Mouse (Mus musculus) stomach, embryonic 14.5 days (tissue): ENCODE data around the gene Pik3cd. TPM values are rescaled to one million over a fixed set of nuclear protein-coding genes. Genes with fewer than 3 reads are reported as not detected.

Source experiments
- ATAC-seq: fragments of 200-750 bp; cut with Nextera tagmentation; 2 replicates; pipeline ENCODE4 v1.8.0; 2017; ENCODE audit warnings: low read depth, moderate TSS enrichment; ENCODE audit not compliant: insufficient number of reproducible peaks, insufficient read depth, low FRiP score
- H3K27ac ChIP-seq: fragments of 300-500 bp; sonication (generic); 2 replicates; pipeline ENCODE4 v1.5.1; 2014; ENCODE audit warnings: mild to moderate bottlenecking, low read length, moderate library complexity, mixed read lengths
- H3K27me3 ChIP-seq: fragments of 300-500 bp; sonication (generic); 2 replicates; pipeline ENCODE4 v1.6.1; 2014; ENCODE audit warnings: low read length, control low read depth, mixed read lengths; ENCODE audit not compliant: control insufficient read depth, insufficient read depth
- H3K36me3 ChIP-seq: fragments of 300-500 bp; sonication (generic); 2 replicates; pipeline ENCODE4 v1.6.1; 2014; ENCODE audit warnings: mild to moderate bottlenecking, control low read depth, low read length, moderate library complexity, mixed read lengths; ENCODE audit not compliant: control insufficient read depth, insufficient read depth
- H3K4me1 ChIP-seq: fragments of 300-500 bp; sonication (generic); 2 replicates; pipeline ENCODE4 v1.6.1; 2014; ENCODE audit warnings: low read length, control low read depth, mixed read lengths; ENCODE audit not compliant: control insufficient read depth, insufficient read depth
- H3K4me2 ChIP-seq: fragments of 300-500 bp; sonication (generic); replicated peaks from 2 replicates; pipeline ENCODE4 v1.6.1; 2014; ENCODE audit warnings: low read depth, low read length, control low read depth
- H3K4me3 ChIP-seq: fragments of 300-500 bp; sonication (generic); 2 replicates; pipeline ENCODE4 v1.5.1; 2014; ENCODE audit warnings: low read depth, low read length, control low read depth
- H3K9ac ChIP-seq: fragments of 300-500 bp; sonication (generic); replicated peaks from 2 replicates; pipeline ENCODE4 v1.6.1; 2014; ENCODE audit warnings: low read depth, mild to moderate bottlenecking, control low read depth, low read length, moderate library complexity, mixed read lengths
- H3K9me3 ChIP-seq: fragments of 300-500 bp; sonication (generic); 2 replicates; pipeline ENCODE4 v1.6.1; 2016; ENCODE audit warnings: low read depth, low read length, control low read depth; ENCODE audit not compliant: control insufficient read depth
- WGBS: fragments of 180-500 bp; shearing (Covaris S2); extraction: QIAGEN DNeasy Blood & Tissue Kit; methylation state at CpG from one replicate; pipeline ENCODE4 v1.1.7; 2014; 5-methylcytosine and 5-hydroxymethylcytosine counted together
- polyA plus RNA-seq: library from polyadenylated mRNA; unstranded; fragments of >200 nt; fragmentation: Nextera tagmentation; extraction: Ambion mirVana; gene quantifications from 2 replicates; pipeline ENCODE4 v1.2.1, GENCODE M21; 2014

Pik3cd gene
- polyA plus RNA-seq, 1 experiment from 2014 or later: 4.8 TPM

- no peaks in the 10 kb centered on the region for H3K27me3 ChIP-seq
- H3K27ac ChIP-seq: no peak overlapping the region
- no peaks in the 10 kb centered on the region for H3K4me1 ChIP-seq
- 89% methylated on average over 4 of the region's 4 CpGs for WGBS
- H3K9ac ChIP-seq: no peak overlapping the region
- H3K9me3 ChIP-seq: no peaks in the 10 kb centered on the region
- no peak overlapping the region for H3K4me2 ChIP-seq
- no peak for ATAC-seq
- H3K4me3 ChIP-seq: no peak overlapping the region
- H3K36me3 ChIP-seq: no peaks in the 10 kb centered on the region
Observed at GRCm38 (mm10) chr4:149654232-149654631, 48.1 kb downstream of the Pik3cd start.

DNA sequence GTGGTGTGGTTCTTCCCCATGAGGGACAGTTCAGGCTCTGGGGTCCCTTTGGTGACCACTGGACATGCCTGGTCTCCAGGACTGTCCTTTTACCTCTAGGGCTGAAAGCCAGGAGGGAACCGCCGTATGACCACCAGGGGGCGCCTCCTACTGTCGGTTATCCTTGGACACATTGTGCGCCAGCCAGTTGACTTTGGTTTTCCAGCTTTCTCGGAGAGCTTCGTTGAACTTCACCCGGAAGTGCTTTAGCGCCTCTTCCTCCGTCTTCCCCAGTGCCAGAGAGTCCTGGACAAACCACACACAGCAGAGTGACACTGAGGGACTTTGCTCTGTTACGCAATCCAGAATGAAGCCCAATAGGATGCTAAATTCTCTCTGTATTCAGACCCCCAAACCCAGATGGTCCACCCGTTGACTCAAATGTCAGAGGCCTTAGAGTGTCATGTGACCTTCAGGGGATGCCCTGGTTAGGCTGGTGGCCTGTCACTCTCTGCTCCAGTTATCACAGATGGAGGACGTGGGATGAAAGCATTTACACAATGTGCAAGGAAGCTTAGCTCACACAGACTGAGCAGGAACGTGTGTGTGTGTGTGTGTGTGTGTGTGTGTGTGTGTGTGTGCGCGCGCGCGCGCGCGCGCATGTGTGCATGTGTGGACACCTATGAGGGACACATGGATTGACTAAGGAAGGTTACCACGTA lies 51.7 kb downstream of the Pik3cd start:
- Histone ChIP-seq H3K27ac (no peak overlapping the region), H3K36me3 (peaks cover 22% of the 10 kb centered on the region; the same call in 1 of the 2 replicates), H3K9ac (no peak overlapping the region), H3K9me3 (no peaks in the 10 kb centered on the region), H3K4me1 (no peaks in the 10 kb centered on the region), H3K4me2 (no peak overlapping the region), H3K27me3 (no peaks in the 10 kb centered on the region), H3K4me3 (no peak overlapping the region)
- no peak for ATAC-seq
- WGBS: 65% methylated on average over 24 of the region's 24 CpGs

DNA sequence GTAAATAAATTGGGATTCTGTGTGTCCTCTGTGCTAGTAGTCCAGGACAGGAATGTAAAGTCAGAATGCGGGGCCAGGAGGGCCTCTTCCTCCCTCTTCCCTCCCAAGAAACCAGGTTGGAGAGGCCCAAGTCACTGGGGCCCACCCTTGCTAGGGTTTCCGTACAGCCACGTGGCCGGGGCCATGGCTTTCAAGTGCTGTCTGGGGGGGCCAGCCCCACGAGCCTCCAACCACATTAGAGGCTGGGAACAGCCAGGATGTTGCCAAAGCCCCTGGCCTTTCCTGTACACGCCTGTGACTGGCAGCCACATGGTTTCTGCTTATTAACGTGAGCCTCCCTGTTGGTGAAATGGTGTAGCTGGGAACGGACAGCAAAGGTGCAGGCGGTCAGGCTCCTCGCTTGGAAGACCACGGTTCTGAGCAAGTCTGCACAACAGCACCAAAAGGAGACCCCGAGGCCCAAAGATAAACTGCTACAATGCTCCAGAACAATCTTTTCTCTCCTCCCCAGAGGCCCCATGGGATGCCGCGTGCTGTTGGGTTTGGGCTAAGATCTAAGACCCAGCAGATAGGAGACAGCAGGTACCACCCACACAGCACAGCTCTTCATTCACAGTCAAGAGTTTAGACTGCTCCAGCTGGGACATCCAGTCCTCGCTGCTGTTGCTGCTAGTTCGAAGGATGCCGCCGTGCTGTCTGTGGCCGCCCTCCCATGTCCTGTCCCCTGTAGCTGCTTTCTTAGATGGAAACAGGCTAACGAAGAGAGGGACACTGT lies 54.2 kb downstream of the Pik3cd start:
- Histone ChIP-seq H3K9ac (no peak overlapping the region), H3K4me1 (no peaks in the 10 kb centered on the region), H3K27ac (no peak overlapping the region), H3K9me3 (no peaks in the 10 kb centered on the region), H3K4me2 (no peak overlapping the region), H3K4me3 (no peak overlapping the region), H3K27me3 (no peaks in the 10 kb centered on the region), H3K36me3 (peaks cover 34% of the 10 kb centered on the region)
- ATAC-seq: no peak
- WGBS: 79% methylated on average over 20 of the region's 20 CpGs

DNA sequence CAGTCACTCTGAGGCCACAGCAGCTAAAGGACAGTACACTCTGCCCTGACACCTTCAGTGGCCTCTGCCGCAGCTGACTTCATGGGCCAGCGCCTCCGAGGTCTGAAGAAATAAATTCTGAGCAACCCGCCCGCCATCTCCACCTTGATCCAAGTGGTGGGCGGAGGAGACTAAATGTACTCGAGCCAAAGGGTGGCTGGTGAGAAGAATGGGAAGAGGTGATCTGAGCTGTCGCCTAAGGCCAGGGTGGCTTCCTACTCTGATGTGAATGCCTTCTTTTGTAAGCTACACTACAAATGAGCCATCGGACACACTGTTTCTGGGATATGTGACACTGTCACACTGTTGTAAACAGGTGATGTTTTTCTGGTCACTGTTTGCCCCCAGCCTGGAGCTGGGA lies 56.6 kb downstream of the Pik3cd start:
- 93% methylated on average over 9 of the region's 9 CpGs for WGBS
- no peak overlapping the region for H3K4me2 ChIP-seq
- no peaks in the 10 kb centered on the region for H3K9me3 ChIP-seq
- H3K4me1 ChIP-seq: no peaks in the 10 kb centered on the region
- no peak overlapping the region for H3K9ac ChIP-seq
- no peak overlapping the region for H3K4me3 ChIP-seq
- H3K27me3 ChIP-seq: no peaks in the 10 kb centered on the region
- H3K36me3 ChIP-seq: peaks cover 47% of the 10 kb centered on the region
- ATAC-seq: no peak
- no peak overlapping the region for H3K27ac ChIP-seq

- 85% methylated on average over 5 of the region's 5 CpGs for WGBS
- Histone ChIP-seq H3K9me3 (no peaks in the 10 kb centered on the region), H3K27ac (no peak overlapping the region), H3K4me3 (no peak overlapping the region), H3K9ac (no peak overlapping the region), H3K4me2 (no peak overlapping the region), H3K4me1 (no peaks in the 10 kb centered on the region), H3K36me3 (peaks cover 45% of the 10 kb centered on the region), H3K27me3 (no peaks in the 10 kb centered on the region)
- ATAC-seq: no peak
Observed at GRCm38 (mm10) chr4:149641956-149642355, 60.4 kb downstream of the Pik3cd start.

DNA sequence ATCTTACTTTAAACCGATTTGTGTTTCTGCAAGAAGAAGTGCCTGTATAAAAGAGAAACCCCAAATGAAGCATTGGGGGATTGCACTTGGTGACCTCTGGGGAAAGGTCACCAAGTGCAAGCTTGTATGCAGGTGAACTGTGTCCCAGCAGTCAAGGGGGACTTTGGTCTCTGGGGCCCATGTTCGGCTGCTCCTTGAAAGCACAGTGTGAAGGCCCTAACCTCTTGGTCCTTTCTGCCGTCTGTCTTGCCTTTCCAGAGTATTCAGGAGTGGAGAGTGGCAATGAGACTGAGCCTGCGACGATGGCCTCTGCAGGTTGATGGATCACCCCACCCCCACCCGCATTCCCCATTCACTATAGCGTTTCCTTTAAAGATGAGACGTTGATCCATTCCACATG lies 61.0 kb downstream of the Pik3cd start:
- ATAC-seq: no peak

DNA sequence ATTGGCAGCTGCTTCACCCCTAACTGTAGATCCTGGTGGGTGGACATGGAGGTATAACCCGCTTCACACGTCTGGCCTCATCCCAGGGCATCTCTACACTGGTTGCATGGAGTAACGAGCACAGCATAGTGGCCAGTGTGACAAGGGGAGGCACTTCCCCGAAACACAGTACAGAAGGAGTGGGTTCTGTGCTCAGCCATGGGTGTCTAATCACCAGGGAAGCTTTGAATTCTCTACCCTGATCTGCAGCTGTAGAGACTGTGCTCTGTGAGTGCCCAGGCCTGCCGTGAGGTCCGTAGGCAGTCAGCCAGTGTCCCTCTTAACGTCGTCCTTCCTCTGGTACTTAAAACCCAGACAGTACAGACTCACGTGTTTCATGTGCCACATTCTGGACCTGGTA lies 61.5 kb downstream of the Pik3cd start:
- no peaks in the 10 kb centered on the region for H3K27me3 ChIP-seq
- H3K4me2 ChIP-seq: no peak overlapping the region
- H3K4me1 ChIP-seq: no peaks in the 10 kb centered on the region
- no peak overlapping the region for H3K9ac ChIP-seq
- H3K4me3 ChIP-seq: no peak overlapping the region
- 71% methylated on average over 9 of the region's 9 CpGs for WGBS
- H3K9me3 ChIP-seq: no peaks in the 10 kb centered on the region
- no peak for ATAC-seq
- no peak overlapping the region for H3K27ac ChIP-seq
- H3K36me3 ChIP-seq: peaks cover 37% of the 10 kb centered on the region

More for the DNA sequence above, 61.0 kb downstream of the Pik3cd start:
- Histone ChIP-seq H3K4me2 (no peak overlapping the region), H3K4me1 (no peaks in the 10 kb centered on the region), H3K27ac (no peak overlapping the region), H3K27me3 (no peaks in the 10 kb centered on the region), H3K9ac (no peak overlapping the region), H3K9me3 (no peaks in the 10 kb centered on the region), H3K4me3 (no peak overlapping the region), H3K36me3 (peaks cover 40% of the 10 kb centered on the region)
- 37% methylated on average over 8 of the region's 8 CpGs for WGBS

DNA sequence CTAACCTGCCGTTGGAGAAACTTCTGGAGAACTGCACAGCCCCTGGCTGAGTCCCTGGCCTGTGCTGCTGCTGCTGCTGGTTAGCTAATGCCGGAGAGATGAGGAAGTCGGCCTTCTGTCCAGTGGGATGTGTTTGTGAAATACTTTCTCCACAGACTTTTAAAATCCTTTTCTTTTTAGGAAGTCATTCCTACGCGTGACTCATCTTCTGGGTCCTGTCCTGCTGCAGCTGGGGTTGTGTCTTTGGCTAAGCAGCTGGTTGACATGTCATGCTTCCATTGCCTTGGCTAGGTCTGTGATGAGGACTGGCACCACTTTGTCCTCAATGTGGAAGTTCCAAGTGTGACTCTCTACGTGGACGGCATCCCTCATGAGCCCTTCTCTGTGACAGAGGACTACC lies 64.4 kb downstream of the Pik3cd start:
- Histone ChIP-seq H3K36me3 (peaks cover 40% of the 10 kb centered on the region), H3K27ac (no peak overlapping the region), H3K9ac (no peak overlapping the region), H3K27me3 (no peaks in the 10 kb centered on the region), H3K4me3 (no peak overlapping the region), H3K4me2 (no peak overlapping the region), H3K4me1 (no peaks in the 10 kb centered on the region), H3K9me3 (no peaks in the 10 kb centered on the region)
- ATAC-seq: no peak
- 86% methylated on average over 7 of the region's 7 CpGs for WGBS
